Mouse (Mus musculus): ENCODE data around the gene BC053393. TPM values are rescaled to one million over a fixed set of nuclear protein-coding genes. Genes with fewer than 3 reads are reported as not detected.

BC053393 gene
- polyA plus RNA-seq (2015; fragmentation: Nextera tagmentation; extraction: Ambion mirVana): not detected in 2 replicates

DNA sequence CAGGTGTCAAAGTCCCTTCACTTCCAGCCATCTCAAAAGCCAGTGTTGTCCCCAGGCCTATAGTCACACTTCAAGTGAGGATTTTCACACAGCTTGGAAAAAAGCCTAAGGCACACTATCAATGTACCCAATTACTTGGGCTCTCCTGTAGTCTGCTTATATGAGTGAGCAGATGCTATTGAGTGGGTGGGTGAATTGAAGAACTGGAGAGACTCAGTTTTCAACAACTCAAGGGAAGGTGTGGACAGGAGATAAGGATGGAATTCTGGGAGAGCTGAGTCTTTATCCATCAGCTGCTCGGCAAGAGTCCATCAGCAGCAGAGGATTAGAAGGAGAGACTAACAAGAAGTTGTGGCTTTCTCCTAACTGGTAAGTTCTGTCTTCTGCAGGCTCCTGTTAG, at the start of gene BC053393:
Gene BC053393 (plus strand): TSS at position 210 of the 400 bp plus-strand sequence.
- H3K27ac ChIP-seq: no peak within 1 kb of the TSS

DNA sequence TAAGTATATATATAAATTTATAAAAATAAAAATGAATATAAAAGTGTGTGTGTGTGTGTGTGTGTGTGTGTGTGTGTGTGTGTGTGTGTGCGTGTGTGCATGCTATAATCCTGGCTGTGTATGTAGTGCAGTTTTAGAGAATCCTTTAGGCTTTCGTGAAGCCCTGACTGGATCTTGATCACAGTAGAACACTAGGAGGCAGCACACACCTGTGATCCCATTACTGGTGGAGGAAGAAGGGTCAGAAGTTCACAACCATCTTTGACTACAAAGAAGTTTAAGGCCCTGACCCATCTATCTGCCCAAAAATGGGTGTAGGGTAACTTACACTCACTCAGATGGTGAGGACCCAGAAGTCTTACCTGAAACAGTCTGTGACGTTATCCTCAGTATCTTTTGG, 48.6 kb upstream of the BC053393 start:
- WGBS: 76% methylated on average over 3 of the region's 3 CpGs
- Histone ChIP-seq H3K9ac (no peak overlapping the region), H3K27ac (no peak overlapping the region), H3K4me3 (replicated peaks) (no peak overlapping the region), H3K27me3 (replicated peaks) (no peaks in the 10 kb centered on the region), H3K9me3 (no peaks in the 10 kb centered on the region), H3K4me2 (no peak overlapping the region), H3K4me1 (no peaks in the 10 kb centered on the region), H3K36me3 (no peaks in the 10 kb centered on the region)
- ATAC-seq (ENCODE audit: insufficient read depth, low FRiP score, low read depth): no peak

More for the DNA sequence above, at the start of gene BC053393:
- Histone ChIP-seq H3K4me1 (no peaks in the 10 kb centered on the region), H3K36me3 (no peaks in the 10 kb centered on the region), H3K27me3 (replicated peaks) (no peaks in the 10 kb centered on the region), H3K4me3 (replicated peaks) (no peak within 1 kb of the TSS), H3K9me3 (no peaks in the 10 kb centered on the region), H3K4me2 (no peak within 1 kb of the TSS), H3K9ac (no peak within 1 kb of the TSS)
- no peak for ATAC-seq (ENCODE audit: insufficient read depth, low FRiP score, low read depth)
- WGBS: 53% methylated on average over 1 of the region's 1 CpGs

DNA sequence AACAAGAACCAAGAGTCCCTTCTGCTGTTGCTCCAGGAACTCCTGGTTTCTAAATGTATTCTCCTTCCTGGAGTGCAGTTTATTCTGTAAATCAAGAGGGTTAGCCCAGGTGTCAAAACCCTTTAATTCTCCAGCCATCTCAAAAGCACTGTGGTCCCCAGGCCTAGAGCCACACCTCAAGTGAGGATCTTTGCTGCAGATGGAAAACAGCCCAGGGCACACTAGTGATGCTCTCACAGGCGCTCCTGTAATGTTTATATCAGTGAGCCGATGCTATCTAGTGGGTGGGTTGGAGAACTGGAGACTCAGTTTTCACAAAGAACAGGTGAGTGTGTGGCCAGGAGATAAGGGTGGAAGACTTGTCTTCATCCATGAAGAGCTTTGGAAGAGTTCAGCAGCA, 47.4 kb upstream of the BC053393 start, which contains the start of gene Gm12169:
Gene Gm12169 (plus strand): TSS at position 301 of the 400 bp plus-strand sequence.
- no peak within 1 kb of the TSS for H3K9ac ChIP-seq
- H3K4me3 ChIP-seq (replicated peaks): no peak within 1 kb of the TSS
- no peaks in the 10 kb centered on the region for H3K27me3 ChIP-seq (replicated peaks)
- H3K4me2 ChIP-seq: no peak within 1 kb of the TSS
- no peaks in the 10 kb centered on the region for H3K36me3 ChIP-seq
- ATAC-seq (ENCODE audit: insufficient read depth, low FRiP score, low read depth): no peak
- no peaks in the 10 kb centered on the region for H3K9me3 ChIP-seq
- H3K27ac ChIP-seq: no peak within 1 kb of the TSS
- 80% methylated on average over 2 of the region's 2 CpGs for WGBS
- H3K4me1 ChIP-seq: no peaks in the 10 kb centered on the region

DNA sequence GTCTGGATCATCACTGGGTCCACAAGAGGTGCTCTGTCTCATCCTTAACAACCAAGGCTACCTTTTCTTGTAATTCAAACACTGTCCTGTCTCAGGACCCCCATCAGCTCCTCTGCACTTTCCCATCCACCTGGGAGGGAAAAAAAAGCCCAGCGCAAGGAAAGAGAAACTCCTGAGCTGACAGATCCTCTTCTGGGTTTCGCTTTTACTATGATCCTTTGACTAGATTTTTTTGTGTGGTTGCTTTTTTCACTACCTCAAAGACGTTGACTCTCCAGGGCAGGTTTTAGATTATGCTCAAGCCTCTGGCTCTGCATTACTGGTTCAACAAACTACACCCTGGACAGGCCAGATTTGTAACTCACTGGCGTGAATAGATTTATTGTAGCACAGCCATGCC, 41.2 kb upstream of the BC053393 start:
- Histone ChIP-seq H3K36me3 (no peaks in the 10 kb centered on the region), H3K4me1 (no peaks in the 10 kb centered on the region), H3K27ac (no peak overlapping the region), H3K9me3 (no peaks in the 10 kb centered on the region), H3K9ac (no peak overlapping the region), H3K27me3 (replicated peaks) (no peaks in the 10 kb centered on the region), H3K4me2 (no peak overlapping the region), H3K4me3 (replicated peaks) (no peak overlapping the region)
- WGBS: 57% methylated on average over 4 of the region's 4 CpGs
- 0 out of 2 replicates have a peak, but pooled peaks have one; percentile 39 for ATAC-seq (ENCODE audit: insufficient read depth, low FRiP score, low read depth)

DNA sequence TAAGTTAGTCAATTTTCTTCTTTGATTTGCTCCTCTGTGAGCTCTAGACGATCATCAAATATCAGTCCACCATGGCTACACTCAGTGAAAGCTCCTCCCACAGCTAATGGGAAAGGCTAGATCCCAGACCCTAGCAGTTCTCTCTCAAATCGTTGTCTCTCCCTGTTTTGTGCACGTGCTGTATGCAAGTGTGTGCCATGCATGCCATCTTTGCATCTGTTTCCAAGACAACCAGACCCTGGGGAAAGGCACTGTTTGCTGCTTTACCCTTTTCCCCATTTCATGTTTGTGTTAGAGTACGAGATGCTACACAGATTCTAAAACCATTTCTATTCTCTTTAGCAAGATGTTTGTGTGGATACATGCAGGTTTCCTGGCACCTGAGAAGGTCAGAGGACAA, 34.4 kb upstream of the BC053393 start:
- Histone ChIP-seq H3K4me1 (no peaks in the 10 kb centered on the region), H3K4me3 (replicated peaks) (no peak overlapping the region), H3K27ac (no peak overlapping the region), H3K9ac (no peak overlapping the region), H3K4me2 (no peak overlapping the region), H3K36me3 (no peaks in the 10 kb centered on the region), H3K27me3 (replicated peaks) (no peaks in the 10 kb centered on the region), H3K9me3 (no peaks in the 10 kb centered on the region)
- WGBS: 71% methylated on average over 4 of the region's 4 CpGs
- no peak for ATAC-seq (ENCODE audit: insufficient read depth, low FRiP score, low read depth)

DNA sequence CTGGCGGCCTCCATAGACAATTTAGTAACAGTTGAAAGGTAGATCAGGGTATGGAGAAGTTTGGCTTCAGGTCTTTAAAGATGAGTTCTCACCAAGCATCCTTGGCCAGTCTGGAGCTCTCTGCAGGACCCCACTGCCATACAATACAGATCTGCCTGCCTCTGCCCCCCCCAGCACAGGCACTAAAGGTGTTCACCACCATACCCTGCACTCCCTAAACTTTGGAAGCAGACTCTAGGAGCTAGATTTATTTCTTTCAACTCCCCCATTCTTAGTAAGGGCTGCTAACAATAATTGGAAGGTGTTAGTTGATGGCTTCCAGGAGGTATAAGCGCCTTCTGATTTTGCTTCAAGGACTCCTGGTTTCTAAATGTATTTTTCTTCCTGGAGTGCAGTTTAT, 27.8 kb upstream of the BC053393 start:
- no peaks in the 10 kb centered on the region for H3K4me1 ChIP-seq
- no peak overlapping the region for H3K4me3 ChIP-seq (replicated peaks)
- ATAC-seq (ENCODE audit: insufficient read depth, low FRiP score, low read depth): no peak
- H3K27ac ChIP-seq: no peak overlapping the region
- no peaks in the 10 kb centered on the region for H3K9me3 ChIP-seq
- no peaks in the 10 kb centered on the region for H3K27me3 ChIP-seq (replicated peaks)
- no peaks in the 10 kb centered on the region for H3K36me3 ChIP-seq
- H3K4me2 ChIP-seq: no peak overlapping the region
- 92% methylated on average over 2 of the region's 2 CpGs for WGBS
- no peak overlapping the region for H3K9ac ChIP-seq

DNA sequence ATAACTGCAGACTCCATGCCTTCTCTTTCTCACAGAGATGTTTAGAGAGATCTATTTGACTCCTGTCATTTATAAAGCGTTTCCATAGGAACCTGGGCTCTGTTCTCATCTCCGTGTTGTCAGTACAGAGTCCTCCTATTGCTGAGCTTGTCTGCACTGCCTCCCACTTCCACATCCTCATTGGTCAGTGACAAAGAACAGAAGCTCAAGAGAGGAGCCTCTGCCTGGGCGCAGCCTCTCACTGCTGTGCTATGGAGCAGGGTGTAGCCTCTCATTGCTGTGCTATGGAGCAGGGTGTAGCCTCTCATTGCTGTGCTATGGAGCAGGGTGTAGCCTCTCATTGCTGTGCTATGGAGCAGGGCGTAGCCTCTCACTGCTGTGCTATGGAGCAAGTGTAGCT, 21.6 kb upstream of the BC053393 start:
- no peaks in the 10 kb centered on the region for H3K4me1 ChIP-seq
- no peak overlapping the region for H3K4me3 ChIP-seq (replicated peaks)
- H3K27ac ChIP-seq: no peak overlapping the region
- H3K36me3 ChIP-seq: no peaks in the 10 kb centered on the region
- H3K9me3 ChIP-seq: no peaks in the 10 kb centered on the region
- no peaks in the 10 kb centered on the region for H3K27me3 ChIP-seq (replicated peaks)
- no peak overlapping the region for H3K9ac ChIP-seq
- WGBS: 73% methylated on average over 4 of the region's 4 CpGs
- H3K4me2 ChIP-seq: no peak overlapping the region
- ATAC-seq (ENCODE audit: insufficient read depth, low FRiP score, low read depth): no peak

DNA sequence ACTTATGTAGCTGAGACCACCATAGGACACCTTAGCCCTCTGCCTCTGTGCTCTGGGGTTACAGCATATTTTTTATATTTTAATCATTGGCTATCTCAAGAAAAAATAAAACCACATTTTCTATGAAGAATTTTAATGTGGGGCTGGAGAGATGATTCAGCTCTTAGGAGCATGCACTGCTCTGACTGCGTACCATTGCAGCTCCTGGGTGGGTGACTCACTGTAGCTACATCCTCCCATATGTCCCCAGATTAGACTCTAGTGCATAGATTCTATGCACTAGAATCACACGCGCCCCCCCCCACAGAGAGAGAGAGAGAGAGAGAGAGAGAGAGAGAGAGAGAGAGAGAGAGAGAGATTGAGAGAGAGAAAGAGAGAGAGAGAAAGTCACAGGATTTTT, 18.6 kb upstream of the BC053393 start:
- no peak for ATAC-seq (ENCODE audit: insufficient read depth, low FRiP score, low read depth)
- Histone ChIP-seq H3K27me3 (replicated peaks) (no peaks in the 10 kb centered on the region), H3K9me3 (no peaks in the 10 kb centered on the region), H3K4me1 (no peaks in the 10 kb centered on the region), H3K36me3 (no peaks in the 10 kb centered on the region), H3K4me3 (replicated peaks) (no peak overlapping the region), H3K4me2 (no peak overlapping the region), H3K27ac (no peak overlapping the region), H3K9ac (no peak overlapping the region)
- WGBS: 81% methylated on average over 3 of the region's 3 CpGs

DNA sequence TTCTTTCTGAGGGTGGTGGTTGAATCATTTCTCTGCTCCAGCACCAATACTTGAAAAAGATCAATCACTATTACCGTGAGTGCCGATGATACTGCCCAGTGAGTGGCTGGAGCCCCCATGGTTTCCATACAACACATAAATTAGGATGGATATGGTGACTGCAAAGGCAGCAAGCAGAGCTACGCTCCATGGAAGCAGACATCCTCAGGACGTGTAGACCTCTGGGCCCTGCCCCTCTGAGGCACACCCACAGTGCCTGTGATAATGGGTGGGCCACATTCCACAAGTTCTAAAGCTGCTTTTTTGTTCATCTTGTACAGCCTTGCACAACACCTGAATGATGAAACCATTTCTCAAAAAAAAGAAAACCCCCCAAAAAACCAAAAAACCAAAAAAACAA, 10.2 kb upstream of the BC053393 start:
- no peak overlapping the region for H3K4me3 ChIP-seq (replicated peaks)
- no peaks in the 10 kb centered on the region for H3K4me1 ChIP-seq
- WGBS: 73% methylated on average over 4 of the region's 4 CpGs
- H3K27ac ChIP-seq: no peak overlapping the region
- H3K9me3 ChIP-seq: no peaks in the 10 kb centered on the region
- ATAC-seq (ENCODE audit: insufficient read depth, low FRiP score, low read depth): no peak
- H3K9ac ChIP-seq: no peak overlapping the region
- H3K4me2 ChIP-seq: no peak overlapping the region
- H3K36me3 ChIP-seq: no peaks in the 10 kb centered on the region
- H3K27me3 ChIP-seq (replicated peaks): no peaks in the 10 kb centered on the region

DNA sequence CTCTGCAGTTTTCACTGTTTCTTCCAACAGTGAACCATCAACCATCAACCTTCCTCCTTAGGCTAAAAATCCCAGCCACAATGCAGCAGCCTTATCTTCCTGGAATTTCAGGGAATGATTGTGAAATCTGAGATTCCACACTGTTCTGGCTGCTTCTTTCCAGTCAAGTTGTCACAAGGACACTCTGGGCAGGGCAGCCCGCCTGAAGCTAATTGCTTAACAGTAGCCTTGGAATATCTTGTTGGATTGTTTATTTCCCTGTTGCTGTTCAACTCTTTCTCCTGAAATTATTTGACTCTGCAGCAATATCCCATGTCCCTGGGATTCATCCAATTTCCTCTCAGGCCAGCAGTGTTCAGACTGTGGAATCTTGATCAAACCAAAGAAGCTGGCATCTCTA, 6.7 kb upstream of the BC053393 start:
- Histone ChIP-seq H3K4me2 (no peak overlapping the region), H3K4me1 (no peaks in the 10 kb centered on the region), H3K9me3 (no peaks in the 10 kb centered on the region), H3K36me3 (no peaks in the 10 kb centered on the region), H3K9ac (no peak overlapping the region), H3K27ac (no peak overlapping the region), H3K4me3 (replicated peaks) (no peak overlapping the region), H3K27me3 (replicated peaks) (no peaks in the 10 kb centered on the region)
- WGBS: 68% methylated on average over 1 of the region's 1 CpGs
- no peak for ATAC-seq (ENCODE audit: insufficient read depth, low FRiP score, low read depth)

DNA sequence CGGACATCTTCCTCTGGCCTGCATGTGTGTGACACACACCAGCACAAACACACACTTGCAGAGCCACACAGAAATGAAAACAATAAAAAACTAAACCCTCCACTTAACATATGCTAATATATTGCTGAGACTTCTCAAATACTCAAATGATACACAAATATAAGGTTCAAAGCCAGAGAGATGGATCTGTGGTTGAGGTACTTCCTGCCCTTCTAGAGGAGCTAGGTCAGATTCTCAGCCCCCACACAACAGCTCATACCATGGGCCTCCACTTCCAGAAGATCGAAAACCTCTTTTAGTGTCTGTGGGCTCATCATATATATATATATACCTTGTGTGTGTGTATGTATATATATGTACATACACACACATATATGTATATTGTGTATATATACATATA, 5.4 kb upstream of the BC053393 start:
- Histone ChIP-seq H3K4me2 (no peak overlapping the region), H3K27ac (no peak overlapping the region), H3K9ac (no peak overlapping the region), H3K4me1 (no peaks in the 10 kb centered on the region), H3K9me3 (no peaks in the 10 kb centered on the region), H3K36me3 (no peaks in the 10 kb centered on the region), H3K27me3 (replicated peaks) (no peaks in the 10 kb centered on the region), H3K4me3 (replicated peaks) (no peak overlapping the region)
- ATAC-seq (ENCODE audit: insufficient read depth, low FRiP score, low read depth): no peak
- 83% methylated on average over 2 of the region's 2 CpGs for WGBS

DNA sequence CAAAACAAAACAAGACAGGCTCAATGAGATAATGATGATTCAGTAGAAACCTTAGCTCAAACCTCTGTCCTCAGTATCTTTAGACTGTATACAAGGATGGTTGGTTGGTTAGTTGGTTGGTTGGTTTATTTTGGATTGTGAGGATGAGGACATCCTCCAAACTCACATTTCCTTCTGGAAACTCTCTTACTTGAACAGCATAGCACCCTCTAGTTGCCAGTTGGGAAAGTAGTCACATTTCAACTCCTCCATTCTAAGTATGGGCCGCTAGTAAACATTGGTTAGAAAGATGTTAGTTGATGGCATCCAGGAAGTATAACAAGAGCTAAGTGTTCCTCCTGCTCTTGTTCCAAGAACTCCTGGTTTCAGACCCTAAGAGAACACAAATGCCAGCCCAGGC, 2.2 kb upstream of the BC053393 start:
- no peak overlapping the region for H3K4me3 ChIP-seq (replicated peaks)
- no peaks in the 10 kb centered on the region for H3K4me1 ChIP-seq
- H3K36me3 ChIP-seq: no peaks in the 10 kb centered on the region
- ATAC-seq (ENCODE audit: insufficient read depth, low FRiP score, low read depth): no peak
- H3K27me3 ChIP-seq (replicated peaks): no peaks in the 10 kb centered on the region
- H3K9me3 ChIP-seq: no peaks in the 10 kb centered on the region
- 82% methylated on average over 1 of the region's 1 CpGs for WGBS
- no peak overlapping the region for H3K4me2 ChIP-seq
- H3K9ac ChIP-seq: no peak overlapping the region
- H3K27ac ChIP-seq: no peak overlapping the region

DNA sequence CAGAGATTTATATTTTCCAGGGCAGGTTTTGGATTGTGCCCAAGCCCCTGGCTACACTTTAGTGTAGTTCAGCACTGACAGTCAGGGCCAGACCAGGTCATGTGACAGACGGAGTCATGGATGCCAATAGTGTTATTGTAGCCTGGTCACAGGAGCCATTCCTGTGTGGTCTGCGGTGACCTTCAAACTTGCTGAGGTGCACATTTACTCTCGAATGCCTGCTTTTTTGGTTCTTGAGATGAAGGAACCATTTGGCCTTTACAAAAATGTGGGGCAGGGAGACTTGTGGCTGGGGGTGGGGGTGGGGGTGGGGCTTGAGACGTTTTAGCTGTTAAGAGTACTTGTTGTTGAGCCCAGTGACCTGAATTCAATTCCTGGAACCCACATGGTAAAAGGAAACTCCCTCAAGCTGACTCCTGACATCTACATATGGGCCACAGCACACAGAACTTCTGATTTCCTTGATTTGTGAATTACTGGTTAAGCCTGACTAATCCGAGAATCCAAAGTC, 7.5 kb downstream of the BC053393 start:
- no peak overlapping the region for H3K27ac ChIP-seq
- WGBS: 47% methylated on average over 5 of the region's 5 CpGs
- no peaks in the 10 kb centered on the region for H3K27me3 ChIP-seq (replicated peaks)

More for the DNA sequence above, 7.5 kb downstream of the BC053393 start:
- ATAC-seq (ENCODE audit: insufficient read depth, low FRiP score, low read depth): no peak
- H3K4me1 ChIP-seq: no peaks in the 10 kb centered on the region
- no peak overlapping the region for H3K4me2 ChIP-seq
- H3K9ac ChIP-seq: no peak overlapping the region
- H3K9me3 ChIP-seq: no peaks in the 10 kb centered on the region
- no peak overlapping the region for H3K4me3 ChIP-seq (replicated peaks)
- H3K36me3 ChIP-seq: no peaks in the 10 kb centered on the region

Data from stomach, embryonic 15.5 days (tissue).